Comparison of ENCODE assay signal across 8 mouse cellular contexts in the genomic region with DNA sequence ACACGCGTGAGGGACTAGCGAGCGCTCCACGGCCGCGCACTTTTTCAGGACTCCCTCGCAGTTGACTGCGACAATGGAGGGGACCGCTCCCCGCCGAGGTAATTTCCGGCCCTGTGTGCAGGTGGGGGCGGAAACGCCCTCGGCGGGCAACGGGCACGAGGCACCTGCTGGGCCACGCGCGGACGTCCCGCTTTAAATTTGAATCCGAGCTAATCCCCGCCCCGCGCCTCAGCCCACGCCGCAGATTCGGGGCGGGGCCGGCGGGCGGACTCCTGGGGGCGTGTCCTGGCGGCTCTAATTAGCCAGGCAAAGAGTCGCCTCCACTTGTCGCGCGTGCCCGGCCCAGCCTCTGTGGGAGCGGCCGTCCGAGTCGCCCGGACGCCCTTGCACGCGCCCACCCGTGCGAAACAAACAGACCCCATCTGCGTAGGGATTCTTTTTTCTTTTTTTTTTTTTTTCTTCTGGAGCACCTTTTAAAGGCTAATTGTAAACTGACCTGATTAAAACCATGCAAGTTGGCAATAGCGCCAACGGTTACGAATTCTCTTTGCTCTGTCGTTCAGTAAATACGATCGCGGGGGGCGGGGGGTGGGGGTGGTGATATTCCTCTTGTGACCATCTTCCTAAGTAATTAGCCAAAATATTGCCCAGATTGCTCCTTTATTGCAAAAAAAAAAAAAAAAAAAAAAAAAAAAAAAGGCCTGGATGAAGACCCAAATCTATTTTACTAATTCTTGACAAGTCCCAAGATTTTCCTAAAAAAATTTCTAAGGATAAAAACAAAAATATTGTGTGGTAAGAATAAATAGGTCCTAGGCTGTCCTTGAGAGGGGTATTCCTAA. TPM values are rescaled to one million over a fixed set of nuclear protein-coding genes. Genes with fewer than 3 reads are reported as not detected.
DNase-seq lines count a peak whose midpoint lies in the region; ATAC-seq and TF ChIP-seq lines count a peak whose summit lies in the region.

No protein-coding gene starts in this region.

- no peaks in the 10 kb centered on the region for H3K36me3 ChIP-seq in intestine, postnatal 0 days (ENCODE audit: control insufficient read depth, insufficient read depth)
- H3K36me3 ChIP-seq in midbrain, embryonic 10.5 days: no peaks in the 10 kb centered on the region

- no peak for TF ChIP-seq CTCF in intestine, postnatal 0 days (IDR thresholded peaks at IDR 0.05; ENCODE audit: low read depth)

- no peaks in the 10 kb centered on the region for H3K9me3 ChIP-seq in intestine, postnatal 0 days (ENCODE audit: control insufficient read depth)
- H3K9me3 ChIP-seq in midbrain, embryonic 10.5 days (replicated peaks): no peaks in the 10 kb centered on the region

- peak overlapping the region; percentile 79 for H3K4me2 ChIP-seq in intestine, postnatal 0 days (replicated peaks; ENCODE audit: low read depth)

- peak overlapping the region; percentile 79; the same call in 1 of the 2 replicates for H3K27ac ChIP-seq in intestine, postnatal 0 days (ENCODE audit: low read depth, low read length)
- peak overlapping the region; percentile 99 for H3K27ac ChIP-seq in midbrain, embryonic 10.5 days (replicated peaks)

- H3K4me3 ChIP-seq in intestine, postnatal 0 days (ENCODE audit: low read depth, low read length): peak overlapping the region; percentile 74
- peak overlapping the region; percentile 82 for H3K4me3 ChIP-seq in midbrain, embryonic 10.5 days

- H3K9ac ChIP-seq in intestine, postnatal 0 days (ENCODE audit: low read depth, low read length): 0 out of 2 replicates have a peak overlapping the region, but pooled peaks have one; percentile 18

- H3K4me1 ChIP-seq in intestine, postnatal 0 days (replicated peaks; ENCODE audit: control insufficient read depth, insufficient read depth, low read length): no peaks in the 10 kb centered on the region; the same call in 1 of the 2 replicates
- peaks cover 31% of the 10 kb centered on the region for H3K4me1 ChIP-seq in midbrain, embryonic 10.5 days

- ATAC-seq in intestine, postnatal 0 days: peak; percentile 87

- WGBS in intestine, postnatal 0 days: under 1% methylated on average over 61 of the region's 61 CpGs
- under 1% methylated on average over 61 of the region's 61 CpGs for WGBS in midbrain, embryonic 10.5 days

- peak; percentile 88 for DNase-seq in ovary, adult 18-20 months (ENCODE audit: low spot score)
- DNase-seq in ovary, postnatal 10 days (ENCODE audit: low spot score): no peak
- DNase-seq in embryo, embryonic 9.5 days (ENCODE audit: extremely low spot score): peak; percentile 87
- DNase-seq in gastrocnemius, postnatal 4 days (ENCODE audit: low spot score in 2 of 2): peak; percentile 77 to 93
- peak; percentile 89 to 94 for DNase-seq in left cerebral cortex, postnatal 36 days (ENCODE audit: low spot score in 2 of 2)
- DNase-seq in midbrain, embryonic 10.5 days (ENCODE audit: low spot score): peak; percentile 87
- peak; percentile 86 for DNase-seq in skeletal muscle tissue, adult 2 months (ENCODE audit: low read depth, low spot score)

- intact Hi-C loops in left cerebral cortex, postnatal 36 days (cut with DNase I): loop anchor here (1.0 to 5.0 kb wide), 3 partner anchors 148 to 374 kb away; partner anchors contain the start of gene Tada1

- H3K27me3 ChIP-seq in intestine, postnatal 0 days (replicated peaks; ENCODE audit: control insufficient read depth, insufficient read depth, low read length): no peaks in the 10 kb centered on the region
- no peaks in the 10 kb centered on the region for H3K27me3 ChIP-seq in midbrain, embryonic 10.5 days (ENCODE audit: low read depth, poor library complexity, severe bottlenecking)

RNA-seq across cellular contexts. Expression of gene Pou2f1, which starts 0.9 kb away (rescaled TPM):
- 10 to 100 TPM; 11.2 TPM for total RNA-seq in gastrocnemius, postnatal 4 days (2021)
- 6.1 and 6.9 TPM in 2 replicates for polyA plus RNA-seq in intestine, postnatal 0 days (2015; fragmentation: Nextera tagmentation; extraction: Ambion mirVana)
- total RNA-seq in left cerebral cortex, postnatal 36 days (2021): 10 to 100 TPM; 11.3 to 22.7 TPM
- polyA plus RNA-seq in midbrain, embryonic 10.5 days (2016; fragmentation: Nextera tagmentation; extraction: Ambion mirVana): 28.0 and 31.2 TPM in 2 replicates
